Mouse (Mus musculus) small intestine, adult 2 months (tissue): ENCODE data around the gene Ap3b1.

Experiments used
- CTCF ChIP-seq: fragments of 200-500 bp; IDR thresholded peaks from 2 replicates; pipeline ENCODE4 v1.5.1; 2012; ENCODE audit warnings: low read depth, mild to moderate bottlenecking, control low read depth, inconsistent platforms, low read length, moderate library complexity, mixed read lengths; ENCODE audit not compliant: insufficient replicate concordance, insufficient read length; ENCODE audit errors: extremely low read depth
- POLR2A ChIP-seq: fragments of 200-500 bp; IDR thresholded peaks from 2 replicates; pipeline ENCODE4 v1.6.1; 2012; ENCODE audit warnings: low read depth, mild to moderate bottlenecking, control low read depth, inconsistent platforms, low read length, moderate library complexity

DNA sequence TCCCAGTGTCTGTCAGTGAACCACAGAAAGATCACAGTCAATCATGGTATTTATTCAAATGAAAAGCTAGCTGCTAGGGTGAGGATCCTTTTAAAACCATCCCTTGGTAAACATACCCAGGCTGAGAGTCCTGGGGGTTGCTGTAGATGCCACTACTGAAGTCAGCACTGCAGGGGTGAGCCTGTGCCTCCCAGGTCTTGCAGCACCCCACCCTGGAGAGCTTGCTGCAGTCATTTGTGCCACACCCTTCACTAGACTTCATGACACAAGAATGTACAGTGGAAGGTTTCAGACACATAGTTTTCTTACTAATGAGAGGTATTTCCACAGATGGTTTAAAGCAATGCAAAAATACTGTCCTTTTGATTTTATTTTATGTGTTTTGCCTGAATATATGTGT, 156.2 kb downstream of the Ap3b1 start:
- no peak for TF ChIP-seq CTCF
- TF ChIP-seq POLR2A: no peak
